Mouse (Mus musculus): ENCODE results near the gene Slc7a15. TPM values are rescaled to one million over a fixed set of nuclear protein-coding genes. Genes with fewer than 3 reads are reported as not detected.

The Slc7a15 gene
- polyA plus RNA-seq, 1 experiment from 2014 or later = not detected

DNA sequence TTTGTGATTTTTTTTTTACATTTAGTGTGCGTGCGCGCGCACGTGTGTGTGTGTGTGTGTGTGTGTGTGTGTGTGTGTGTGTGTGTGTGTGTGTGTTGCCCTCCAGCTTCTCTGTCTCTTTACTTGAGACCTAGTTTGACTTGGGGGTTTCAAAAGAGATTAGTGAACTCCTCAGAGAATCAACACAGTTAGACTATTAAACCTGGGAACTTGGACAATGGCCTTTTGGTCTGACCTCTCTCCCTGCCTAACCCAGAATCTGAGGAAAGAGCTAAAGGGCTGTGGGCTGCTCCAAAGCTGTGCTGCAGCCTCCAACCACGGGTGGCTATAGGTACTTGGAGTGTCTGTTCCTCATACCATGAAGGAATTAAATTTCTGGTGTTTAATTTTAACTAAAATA lies 94.7 kb downstream of the Slc7a15 start:
- Histone ChIP-seq H3K9ac (ENCODE audit: low read depth, low read length) (no peak overlapping the region), H3K4me2 (replicated peaks; ENCODE audit: low read depth, low read length) (no peak overlapping the region), H3K27ac (ENCODE audit: low read depth, low read length) (no peak overlapping the region), H3K4me1 (ENCODE audit: control insufficient read depth, insufficient read depth, low read length) (peaks cover 10% of the 10 kb centered on the region; the same call in 1 of the 2 replicates), H3K27me3 (ENCODE audit: control insufficient read depth, insufficient read depth, low read length) (no peaks in the 10 kb centered on the region), H3K9me3 (ENCODE audit: control insufficient read depth, low read length) (no peaks in the 10 kb centered on the region), H3K4me3 (ENCODE audit: low read length) (no peak overlapping the region), H3K36me3 (ENCODE audit: control insufficient read depth, insufficient read depth, low read length) (no peaks in the 10 kb centered on the region)
- 87% methylated on average over 6 of the region's 6 CpGs for WGBS
- no peak for ATAC-seq (ENCODE audit: low FRiP score, low TSS enrichment)

- 13% methylated on average over 6 of the region's 6 CpGs for WGBS
- H3K4me1 ChIP-seq (ENCODE audit: control insufficient read depth, insufficient read depth, low read length) = peaks cover 13% of the 10 kb centered on the region; the same call in 1 of the 2 replicates
- ATAC-seq (ENCODE audit: low FRiP score, low TSS enrichment) = no peak
- no peak overlapping the region for H3K4me2 ChIP-seq (replicated peaks; ENCODE audit: low read depth, low read length)
- H3K9ac ChIP-seq (ENCODE audit: low read depth, low read length) = no peak overlapping the region
- no peaks in the 10 kb centered on the region for H3K36me3 ChIP-seq (ENCODE audit: control insufficient read depth, insufficient read depth, low read length)
- H3K27ac ChIP-seq (ENCODE audit: low read depth, low read length) = no peak overlapping the region
- no peaks in the 10 kb centered on the region for H3K9me3 ChIP-seq (ENCODE audit: control insufficient read depth, low read length)
- H3K4me3 ChIP-seq (ENCODE audit: low read length) = no peak overlapping the region
- no peaks in the 10 kb centered on the region for H3K27me3 ChIP-seq (ENCODE audit: control insufficient read depth, insufficient read depth, low read length)
These were observed 96.3 kb downstream of the Slc7a15 start for GRCm38 (mm10) chr12:8502546-8502945.

GRCm38 (mm10) chr12:8501571-8502305 lies 97.1 kb downstream of the Slc7a15 start:
- Histone ChIP-seq H3K27ac (ENCODE audit: low read depth, low read length) (no peak overlapping the region), H3K27me3 (ENCODE audit: control insufficient read depth, insufficient read depth, low read length) (no peaks in the 10 kb centered on the region), H3K4me2 (replicated peaks; ENCODE audit: low read depth, low read length) (no peak overlapping the region), H3K9me3 (ENCODE audit: control insufficient read depth, low read length) (no peaks in the 10 kb centered on the region), H3K36me3 (ENCODE audit: control insufficient read depth, insufficient read depth, low read length) (no peaks in the 10 kb centered on the region), H3K9ac (ENCODE audit: low read depth, low read length) (no peak overlapping the region), H3K4me3 (ENCODE audit: low read length) (no peak overlapping the region), H3K4me1 (ENCODE audit: control insufficient read depth, insufficient read depth, low read length) (peaks cover 16% of the 10 kb centered on the region)
- no peak for ATAC-seq (ENCODE audit: low FRiP score, low TSS enrichment)
- WGBS = 85% methylated on average over 14 of the region's 14 CpGs

DNA sequence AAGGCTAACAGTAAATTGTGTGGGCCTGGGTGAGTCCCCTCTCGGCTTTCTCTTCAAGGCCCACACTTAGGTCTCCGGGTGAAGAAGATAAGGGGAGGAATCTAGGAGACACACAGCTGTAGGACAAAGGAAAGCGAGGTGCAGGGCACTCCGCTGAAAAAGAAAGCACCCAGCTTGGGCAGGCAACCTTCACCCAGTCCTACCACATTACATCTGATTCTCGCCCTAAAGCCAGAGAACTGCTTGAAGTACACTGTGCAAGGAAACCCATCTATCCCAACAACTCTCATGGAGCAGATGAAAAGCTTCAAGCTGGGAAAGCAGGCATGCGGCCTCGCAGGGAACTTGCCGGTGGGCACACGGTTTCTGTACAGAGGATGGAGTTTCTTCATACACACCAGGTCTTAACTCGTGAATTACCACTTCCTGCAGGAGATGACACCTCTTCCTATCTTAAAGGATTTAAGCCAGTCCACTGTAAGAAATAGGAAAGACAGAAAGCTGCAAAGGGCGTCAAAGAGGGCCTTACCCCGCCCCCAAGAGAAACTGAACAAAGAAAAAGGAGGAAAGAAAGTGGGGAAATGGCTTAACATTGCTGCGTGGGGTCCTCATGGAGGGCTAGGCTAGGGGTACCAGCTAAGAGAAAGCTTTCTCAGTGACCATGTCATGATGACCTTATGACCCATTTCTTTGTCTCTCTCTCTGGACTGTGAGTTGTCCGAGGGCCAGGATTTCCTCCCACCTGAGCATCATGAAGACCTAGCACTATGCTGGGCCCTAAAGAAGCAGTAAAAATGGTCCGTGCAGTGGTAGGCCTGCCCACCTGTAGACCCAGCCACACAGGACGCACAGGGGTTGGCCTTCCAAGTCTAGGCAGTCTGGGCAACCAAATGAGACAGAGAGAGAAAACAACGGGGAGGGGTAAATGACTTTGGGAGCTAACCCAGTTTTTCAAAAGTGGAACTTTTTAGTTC lies 98.0 kb downstream of the Slc7a15 start:
- Histone ChIP-seq H3K4me3 (ENCODE audit: low read length) (peak overlapping the region; percentile 86), H3K9me3 (ENCODE audit: control insufficient read depth, low read length) (no peaks in the 10 kb centered on the region), H3K9ac (ENCODE audit: low read depth, low read length) (peak overlapping the region; percentile 64), H3K4me1 (ENCODE audit: control insufficient read depth, insufficient read depth, low read length) (peaks cover 24% of the 10 kb centered on the region), H3K4me2 (replicated peaks; ENCODE audit: low read depth, low read length) (peak overlapping the region; percentile 94), H3K27me3 (ENCODE audit: control insufficient read depth, insufficient read depth, low read length) (no peaks in the 10 kb centered on the region), H3K36me3 (ENCODE audit: control insufficient read depth, insufficient read depth, low read length) (no peaks in the 10 kb centered on the region), H3K27ac (ENCODE audit: low read depth, low read length) (peak overlapping the region; percentile 73)
- ATAC-seq (ENCODE audit: low FRiP score, low TSS enrichment) = no peak
- WGBS = 53% methylated on average over 17 of the region's 17 CpGs

GRCm38 (mm10) chr12:8499871-8500596 lies 98.8 kb downstream of the Slc7a15 start, which contains the start of gene Rhob:
Rhob (minus strand) TSS chr12:8500009.
- H3K27me3 ChIP-seq (ENCODE audit: control insufficient read depth, insufficient read depth, low read length) = no peaks in the 10 kb centered on the region
- H3K4me2 ChIP-seq (replicated peaks; ENCODE audit: low read depth, low read length) = peak within 1 kb of the TSS; percentile 94
- peak; percentile 98 for ATAC-seq (ENCODE audit: low FRiP score, low TSS enrichment)
- H3K9me3 ChIP-seq (ENCODE audit: control insufficient read depth, low read length) = no peaks in the 10 kb centered on the region
- no peaks in the 10 kb centered on the region for H3K36me3 ChIP-seq (ENCODE audit: control insufficient read depth, insufficient read depth, low read length)
- peaks cover 26% of the 10 kb centered on the region for H3K4me1 ChIP-seq (ENCODE audit: control insufficient read depth, insufficient read depth, low read length)
- peak within 1 kb of the TSS; percentile 97 for H3K9ac ChIP-seq (ENCODE audit: low read depth, low read length)
- under 1% methylated on average over 56 of the region's 56 CpGs for WGBS
- H3K4me3 ChIP-seq (ENCODE audit: low read length) = peak within 1 kb of the TSS; percentile 86
- H3K27ac ChIP-seq (ENCODE audit: low read depth, low read length) = peak within 1 kb of the TSS; percentile 98

- peak; percentile 22 for ATAC-seq (ENCODE audit: low FRiP score, low TSS enrichment)
- H3K27ac ChIP-seq (ENCODE audit: low read depth, low read length) = peak overlapping the region; percentile 98
- no peaks in the 10 kb centered on the region for H3K9me3 ChIP-seq (ENCODE audit: control insufficient read depth, low read length)
- no peaks in the 10 kb centered on the region for H3K27me3 ChIP-seq (ENCODE audit: control insufficient read depth, insufficient read depth, low read length)
- no peaks in the 10 kb centered on the region for H3K36me3 ChIP-seq (ENCODE audit: control insufficient read depth, insufficient read depth, low read length)
- H3K4me3 ChIP-seq (ENCODE audit: low read length) = peak overlapping the region; percentile 86
- under 1% methylated on average over 98 of the region's 99 CpGs for WGBS
- peaks cover 26% of the 10 kb centered on the region for H3K4me1 ChIP-seq (ENCODE audit: control insufficient read depth, insufficient read depth, low read length)
- peak overlapping the region; percentile 94 for H3K4me2 ChIP-seq (replicated peaks; ENCODE audit: low read depth, low read length)
- H3K9ac ChIP-seq (ENCODE audit: low read depth, low read length) = peak overlapping the region; percentile 97
These were observed 99.6 kb downstream of the Slc7a15 start for GRCm38 (mm10) chr12:8499001-8499870.

GRCm38 (mm10) chr12:8498591-8499000 lies 100.3 kb downstream of the Slc7a15 start:
- no peaks in the 10 kb centered on the region for H3K27me3 ChIP-seq (ENCODE audit: control insufficient read depth, insufficient read depth, low read length)
- H3K4me3 ChIP-seq (ENCODE audit: low read length) = peak overlapping the region; percentile 86
- no peaks in the 10 kb centered on the region for H3K36me3 ChIP-seq (ENCODE audit: control insufficient read depth, insufficient read depth, low read length)
- peak overlapping the region; percentile 98 for H3K27ac ChIP-seq (ENCODE audit: low read depth, low read length)
- H3K4me1 ChIP-seq (ENCODE audit: control insufficient read depth, insufficient read depth, low read length) = peaks cover 26% of the 10 kb centered on the region
- H3K4me2 ChIP-seq (replicated peaks; ENCODE audit: low read depth, low read length) = peak overlapping the region; percentile 94
- H3K9ac ChIP-seq (ENCODE audit: low read depth, low read length) = peak overlapping the region; percentile 97
- H3K9me3 ChIP-seq (ENCODE audit: control insufficient read depth, low read length) = no peaks in the 10 kb centered on the region
- 3% methylated on average over 11 of the region's 13 CpGs for WGBS
- peak; percentile 0 for ATAC-seq (ENCODE audit: low FRiP score, low TSS enrichment)

DNA sequence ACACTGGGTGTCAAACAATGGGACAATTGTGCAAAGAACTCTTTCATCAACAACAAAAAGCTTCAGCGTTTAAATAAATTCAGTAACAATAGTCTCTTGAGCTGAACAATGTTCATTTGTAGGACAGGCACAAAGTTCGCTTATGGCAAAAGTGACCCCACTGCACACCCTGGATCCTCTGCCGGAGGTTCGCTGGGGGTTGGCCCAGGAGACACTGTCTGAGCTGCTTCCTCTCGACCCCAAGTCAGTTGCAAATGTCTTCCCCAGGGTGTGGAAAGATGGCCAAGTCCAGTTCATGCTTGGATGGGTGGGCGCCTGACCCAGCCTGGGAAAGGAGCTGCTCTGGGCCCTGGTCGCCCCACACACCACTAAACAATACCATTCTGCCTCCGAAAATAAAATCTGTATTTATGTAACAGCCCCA lies 100.7 kb downstream of the Slc7a15 start:
- Histone ChIP-seq H3K36me3 (ENCODE audit: control insufficient read depth, insufficient read depth, low read length) (no peaks in the 10 kb centered on the region), H3K9me3 (ENCODE audit: control insufficient read depth, low read length) (no peaks in the 10 kb centered on the region), H3K27me3 (ENCODE audit: control insufficient read depth, insufficient read depth, low read length) (no peaks in the 10 kb centered on the region), H3K9ac (ENCODE audit: low read depth, low read length) (peak overlapping the region; percentile 97; the same call in 1 of the 2 replicates), H3K27ac (ENCODE audit: low read depth, low read length) (0 out of 2 replicates have a peak overlapping the region, but pooled peaks have one; percentile 98), H3K4me3 (ENCODE audit: low read length) (peak overlapping the region; percentile 86), H3K4me2 (replicated peaks; ENCODE audit: low read depth, low read length) (peak overlapping the region; percentile 94), H3K4me1 (ENCODE audit: control insufficient read depth, insufficient read depth, low read length) (peaks cover 26% of the 10 kb centered on the region)
- WGBS = 21% methylated on average over 8 of the region's 8 CpGs
- no peak for ATAC-seq (ENCODE audit: low FRiP score, low TSS enrichment)

Data from kidney, embryonic 14.5 days (tissue).